Mouse (Mus musculus) limb, embryonic 12.5 days (tissue): ENCODE results near the gene Ppp2r2d. TPM values are rescaled to one million over a fixed set of nuclear protein-coding genes. Genes with fewer than 3 reads are reported as not detected.

Experiments used
- ATAC-seq: fragments of 200-750 bp; cut with Nextera tagmentation; 2 replicates; pipeline ENCODE4 v1.8.0; 2017; ENCODE audit warnings: low read depth, moderate TSS enrichment; ENCODE audit not compliant: insufficient number of reproducible peaks, insufficient read depth, low FRiP score, low TSS enrichment
- H3K27ac ChIP-seq: fragments of 300-500 bp; sonication (generic); 2 replicates; pipeline ENCODE4 v1.5.1; 2016; ENCODE audit warnings: mild to moderate bottlenecking, moderate library complexity
- H3K27me3 ChIP-seq: fragments of 300-500 bp; sonication (generic); 2 replicates; pipeline ENCODE4 v1.6.1; 2016; ENCODE audit warnings: mild to moderate bottlenecking, moderate library complexity
- H3K36me3 ChIP-seq: fragments of 300-500 bp; sonication (generic); 2 replicates; pipeline ENCODE4 v1.6.1; 2016; ENCODE audit warnings: mild to moderate bottlenecking, moderate library complexity
- H3K4me1 ChIP-seq: fragments of 300-500 bp; sonication (generic); replicated peaks from 2 replicates; pipeline ENCODE4 v1.6.1; 2016
- H3K4me2 ChIP-seq: fragments of 300-500 bp; sonication (generic); 2 replicates; pipeline ENCODE4 v1.6.1; 2016; ENCODE audit warnings: mild to moderate bottlenecking, moderate library complexity
- H3K4me3 ChIP-seq: fragments of 300-500 bp; sonication (generic); replicated peaks from 2 replicates; pipeline ENCODE4 v1.5.1; 2016; ENCODE audit warnings: mild to moderate bottlenecking
- H3K9ac ChIP-seq: fragments of 300-500 bp; sonication (generic); replicated peaks from 2 replicates; pipeline ENCODE4 v1.6.1; 2016; ENCODE audit warnings: mild to moderate bottlenecking, moderate library complexity
- H3K9me3 ChIP-seq: fragments of 300-500 bp; sonication (generic); 2 replicates; pipeline ENCODE4 v1.6.1; 2016; ENCODE audit warnings: mild to moderate bottlenecking, moderate library complexity
- WGBS: fragments of 180-500 bp; shearing (Covaris S2); methylation state at CpG from one replicate; pipeline ENCODE4 v1.1.7; 2016; 5-methylcytosine and 5-hydroxymethylcytosine counted together
- polyA plus RNA-seq: library from polyadenylated mRNA; unstranded; fragments of >200 nt; fragmentation: Nextera tagmentation; extraction: Ambion mirVana; gene quantifications from 2 replicates; pipeline ENCODE4 v1.2.1, GENCODE M21; 2016

The Ppp2r2d gene
- polyA plus RNA-seq, 1 experiment from 2014 or later = 51.1 TPM

DNA sequence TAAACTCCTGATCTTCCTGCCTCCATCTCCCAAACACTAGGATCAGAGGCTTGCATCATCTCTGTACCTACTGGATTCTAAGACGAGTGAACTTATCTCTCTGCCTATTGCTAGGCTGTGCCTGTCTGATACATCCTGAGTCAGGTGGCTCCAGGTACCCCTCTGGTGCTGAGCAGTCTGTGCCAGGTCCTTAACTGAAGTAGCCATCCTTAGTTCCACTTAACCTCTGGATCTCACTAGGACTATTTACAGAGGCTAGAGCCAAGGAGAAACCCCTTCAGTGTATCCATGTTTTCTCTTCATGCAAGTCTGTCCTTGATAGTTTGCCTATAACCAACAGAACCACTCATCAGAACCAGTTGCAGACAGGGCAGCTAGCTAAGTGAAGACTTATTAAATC is 60.6 kb downstream of the Ppp2r2d start:
- H3K4me3 ChIP-seq = peak overlapping the region; percentile 23; the same call in 1 of the 2 replicates
- peaks cover 4% of the 10 kb centered on the region; the same call in 1 of the 2 replicates for H3K36me3 ChIP-seq
- no peak for ATAC-seq
- H3K27ac ChIP-seq = 0 out of 2 replicates have a peak overlapping the region, but pooled peaks have one; percentile 4
- WGBS = 89% methylated on average over 1 of the region's 1 CpGs
- H3K4me2 ChIP-seq = peak overlapping the region; percentile 66
- 0 out of 2 replicates have a peak overlapping the region, but pooled peaks have one; percentile 18 for H3K9ac ChIP-seq
- H3K4me1 ChIP-seq = peaks cover 33% of the 10 kb centered on the region
- no peaks in the 10 kb centered on the region for H3K9me3 ChIP-seq
- H3K27me3 ChIP-seq = no peaks in the 10 kb centered on the region

DNA sequence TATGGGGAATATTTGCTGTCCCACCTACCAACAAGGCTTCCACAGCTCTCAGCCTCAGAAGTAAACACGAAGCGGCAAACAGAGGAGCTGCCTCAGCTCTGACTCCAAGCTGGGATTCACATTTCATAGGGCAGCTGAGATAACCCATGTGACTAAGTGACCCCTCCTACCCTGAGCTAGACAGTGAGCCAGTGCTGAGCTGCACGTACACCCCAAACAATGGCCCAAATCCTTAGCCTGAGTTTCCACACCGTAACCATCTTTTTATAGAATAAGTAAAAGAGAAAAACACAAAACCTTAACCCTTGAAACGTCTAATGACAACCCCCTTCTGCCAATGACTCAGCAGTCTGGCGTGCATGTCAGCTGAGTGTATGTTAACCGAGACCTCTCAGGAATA is 61.2 kb downstream of the Ppp2r2d start:
- H3K4me3 ChIP-seq = peak overlapping the region; percentile 23
- 17% methylated on average over 7 of the region's 7 CpGs for WGBS
- H3K9ac ChIP-seq = no peak overlapping the region
- peak overlapping the region; percentile 66 for H3K4me2 ChIP-seq
- H3K9me3 ChIP-seq = no peaks in the 10 kb centered on the region
- ATAC-seq = no peak
- H3K36me3 ChIP-seq = peaks cover 4% of the 10 kb centered on the region; the same call in 1 of the 2 replicates
- H3K27me3 ChIP-seq = no peaks in the 10 kb centered on the region
- peak overlapping the region; percentile 4; the same call in 1 of the 2 replicates for H3K27ac ChIP-seq
- peaks cover 33% of the 10 kb centered on the region for H3K4me1 ChIP-seq

DNA sequence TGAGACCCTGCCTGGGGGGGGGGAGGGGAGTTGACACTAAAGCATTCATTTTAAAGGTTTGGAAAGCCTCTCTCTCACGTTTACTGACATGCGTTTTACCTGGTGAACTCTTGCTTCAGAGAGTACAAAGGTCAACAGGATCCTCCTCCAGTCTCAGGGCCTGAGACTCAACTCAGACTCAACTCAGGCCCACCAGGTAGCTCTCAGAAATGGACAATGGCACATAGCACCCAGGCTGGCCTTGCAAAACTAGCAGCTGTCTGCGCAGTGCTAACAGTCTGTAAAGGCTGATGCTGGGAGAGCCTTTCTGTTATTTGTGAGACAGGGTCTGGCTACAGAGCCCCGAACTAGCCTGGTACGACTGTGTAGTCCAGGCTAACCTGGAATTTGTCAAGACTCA is 62.1 kb downstream of the Ppp2r2d start:
- Histone ChIP-seq H3K4me3 (peak overlapping the region; percentile 80), H3K36me3 (peaks cover 4% of the 10 kb centered on the region; the same call in 1 of the 2 replicates), H3K9ac (peak overlapping the region; percentile 89; the same call in 1 of the 2 replicates), H3K27ac (0 out of 2 replicates have a peak overlapping the region, but pooled peaks have one; percentile 13), H3K4me1 (peaks cover 33% of the 10 kb centered on the region), H3K4me2 (peak overlapping the region; percentile 66), H3K9me3 (no peaks in the 10 kb centered on the region), H3K27me3 (no peaks in the 10 kb centered on the region)
- ATAC-seq = no peak
- WGBS = 59% methylated on average over 5 of the region's 5 CpGs

DNA sequence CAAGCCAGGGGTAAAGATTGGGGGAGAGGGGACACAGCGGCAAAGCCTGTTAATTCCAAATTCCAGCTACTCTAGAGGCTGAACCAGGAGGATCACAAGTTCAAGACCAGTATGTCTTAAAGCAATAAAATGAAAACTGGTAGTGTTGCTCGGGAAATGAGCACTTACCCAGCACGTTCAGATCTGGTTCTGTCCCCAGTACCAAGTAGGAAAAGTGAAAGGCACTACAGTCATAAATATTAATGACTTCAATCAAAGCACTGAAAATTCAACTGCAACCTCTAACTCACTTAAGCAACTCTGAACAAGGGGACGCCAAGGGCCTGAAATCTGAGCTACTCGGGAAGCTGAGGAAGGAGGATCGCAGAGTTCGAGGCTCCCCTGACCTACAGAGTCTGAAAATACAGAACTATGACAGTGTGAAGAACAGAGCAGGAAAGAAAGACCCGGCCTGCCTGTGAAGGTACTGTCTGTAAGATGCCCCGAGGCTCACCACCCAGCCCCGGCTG is 62.9 kb downstream of the Ppp2r2d start:
- 3% methylated on average over 10 of the region's 10 CpGs for WGBS
- Histone ChIP-seq H3K36me3 (peaks cover 4% of the 10 kb centered on the region; the same call in 1 of the 2 replicates), H3K4me3 (peak overlapping the region; percentile 80), H3K27me3 (no peaks in the 10 kb centered on the region), H3K9ac (peak overlapping the region; percentile 89), H3K9me3 (no peaks in the 10 kb centered on the region), H3K4me2 (peak overlapping the region; percentile 66), H3K4me1 (peaks cover 33% of the 10 kb centered on the region), H3K27ac (peak overlapping the region; percentile 89)
- ATAC-seq = no peak

DNA sequence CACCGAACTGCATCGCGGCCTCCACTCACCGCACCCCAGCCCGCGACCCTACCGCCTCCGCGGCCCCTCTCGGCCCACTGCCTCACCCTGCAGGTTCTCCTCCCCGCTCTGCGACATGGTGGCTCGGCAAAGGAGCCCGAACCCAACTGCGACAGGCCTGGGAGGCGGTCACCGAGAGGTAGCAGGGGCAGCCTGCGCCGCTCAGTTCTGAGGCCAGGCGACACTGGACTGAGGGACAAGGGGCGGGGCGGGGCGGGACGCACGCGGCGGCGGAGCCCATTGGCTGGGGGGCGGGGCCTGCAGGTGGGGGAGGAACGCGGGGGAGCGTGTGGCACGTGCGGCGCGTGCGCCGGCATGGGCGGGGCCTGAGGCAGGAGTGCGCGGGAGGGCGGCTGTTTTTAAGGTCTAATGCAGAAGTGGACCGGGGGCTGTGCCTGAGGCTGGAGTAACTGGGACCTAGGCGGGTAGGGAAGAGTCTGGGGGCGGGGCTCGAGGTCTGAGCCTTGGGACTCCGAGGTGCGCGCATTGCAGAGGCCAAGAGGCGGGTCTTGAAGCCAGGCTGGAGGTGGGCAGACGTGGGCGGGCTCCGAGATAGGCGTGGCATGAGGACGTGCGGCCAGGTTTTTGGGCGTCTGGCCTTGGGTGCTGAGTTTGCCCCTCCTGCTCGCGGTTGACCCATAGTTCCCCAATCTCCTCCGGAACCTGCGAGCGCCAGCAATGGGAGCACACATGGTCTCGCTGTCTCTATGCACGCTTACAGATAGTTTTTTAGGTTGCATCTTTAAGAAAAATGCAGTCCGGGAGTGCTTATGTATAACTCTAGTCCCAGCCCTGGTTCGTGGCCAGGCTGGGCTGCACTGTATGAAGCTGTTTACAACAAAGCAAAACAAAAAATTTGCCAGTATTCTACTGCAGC is 63.7 kb downstream of the Ppp2r2d start, which contains the start of gene Bnip3:
Bnip3 (minus strand) TSS at position 243 of the 916 bp plus-strand sequence.
- Histone ChIP-seq H3K9me3 (no peaks in the 10 kb centered on the region), H3K4me2 (peak within 1 kb of the TSS; percentile 66), H3K4me3 (peak within 1 kb of the TSS; percentile 80), H3K4me1 (peaks cover 33% of the 10 kb centered on the region), H3K27me3 (no peaks in the 10 kb centered on the region), H3K36me3 (peaks cover 4% of the 10 kb centered on the region; the same call in 1 of the 2 replicates), H3K9ac (peak within 1 kb of the TSS; percentile 89), H3K27ac (peak within 1 kb of the TSS; percentile 89)
- WGBS = 1% methylated on average over 66 of the region's 66 CpGs
- peak; percentile 94 for ATAC-seq

DNA sequence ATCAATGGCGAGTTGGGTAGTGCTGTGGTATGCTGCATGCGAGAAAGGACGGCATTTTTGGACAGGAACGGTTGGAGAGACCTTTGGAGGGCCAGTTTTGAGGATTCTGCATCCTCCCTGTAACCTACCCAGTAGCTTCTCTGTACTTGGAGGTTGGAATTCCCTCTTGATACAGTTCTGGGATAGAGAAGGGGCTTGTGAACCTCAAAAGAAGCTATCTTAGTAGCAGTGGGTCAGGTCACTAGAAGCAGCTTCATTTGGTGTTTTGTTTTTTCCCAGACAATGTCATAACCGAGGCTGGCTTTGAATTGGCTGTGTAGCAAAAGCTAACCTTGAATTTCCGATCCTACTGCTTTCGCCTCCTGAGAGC is 64.3 kb downstream of the Ppp2r2d start:
- 21% methylated on average over 7 of the region's 7 CpGs for WGBS
- Histone ChIP-seq H3K4me1 (peaks cover 33% of the 10 kb centered on the region), H3K9ac (peak overlapping the region; percentile 56), H3K27ac (peak overlapping the region; percentile 89), H3K36me3 (peaks cover 4% of the 10 kb centered on the region; the same call in 1 of the 2 replicates), H3K27me3 (no peaks in the 10 kb centered on the region), H3K4me3 (peak overlapping the region; percentile 80), H3K9me3 (no peaks in the 10 kb centered on the region), H3K4me2 (peak overlapping the region; percentile 66)
- ATAC-seq = no peak

DNA sequence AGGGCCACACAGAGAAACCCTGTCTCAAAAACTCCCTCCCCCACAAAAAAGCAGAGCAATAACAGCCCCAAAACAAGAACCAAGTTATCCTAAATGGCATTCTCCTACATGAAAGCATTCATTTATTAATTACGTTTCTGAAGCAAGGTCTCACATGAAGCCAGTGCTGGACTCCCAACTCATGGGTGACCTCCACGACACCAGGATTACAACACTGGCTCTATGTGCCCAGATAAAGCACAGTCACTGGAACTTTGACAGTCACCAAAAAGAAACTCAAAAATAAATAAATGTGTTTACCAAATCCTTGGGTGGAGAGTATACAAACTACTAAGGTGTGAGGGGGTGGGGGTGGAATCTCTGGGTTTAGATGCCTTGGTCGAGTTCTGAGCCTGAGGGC is 67.7 kb downstream of the Ppp2r2d start:
- WGBS = 71% methylated on average over 3 of the region's 3 CpGs
- no peak overlapping the region for H3K4me2 ChIP-seq
- H3K9me3 ChIP-seq = no peaks in the 10 kb centered on the region
- no peak overlapping the region for H3K9ac ChIP-seq
- H3K27me3 ChIP-seq = no peaks in the 10 kb centered on the region
- peaks cover 8% of the 10 kb centered on the region for H3K4me1 ChIP-seq
- H3K4me3 ChIP-seq = no peak overlapping the region
- H3K27ac ChIP-seq = no peak overlapping the region
- H3K36me3 ChIP-seq = no peaks in the 10 kb centered on the region
- ATAC-seq = no peak

DNA sequence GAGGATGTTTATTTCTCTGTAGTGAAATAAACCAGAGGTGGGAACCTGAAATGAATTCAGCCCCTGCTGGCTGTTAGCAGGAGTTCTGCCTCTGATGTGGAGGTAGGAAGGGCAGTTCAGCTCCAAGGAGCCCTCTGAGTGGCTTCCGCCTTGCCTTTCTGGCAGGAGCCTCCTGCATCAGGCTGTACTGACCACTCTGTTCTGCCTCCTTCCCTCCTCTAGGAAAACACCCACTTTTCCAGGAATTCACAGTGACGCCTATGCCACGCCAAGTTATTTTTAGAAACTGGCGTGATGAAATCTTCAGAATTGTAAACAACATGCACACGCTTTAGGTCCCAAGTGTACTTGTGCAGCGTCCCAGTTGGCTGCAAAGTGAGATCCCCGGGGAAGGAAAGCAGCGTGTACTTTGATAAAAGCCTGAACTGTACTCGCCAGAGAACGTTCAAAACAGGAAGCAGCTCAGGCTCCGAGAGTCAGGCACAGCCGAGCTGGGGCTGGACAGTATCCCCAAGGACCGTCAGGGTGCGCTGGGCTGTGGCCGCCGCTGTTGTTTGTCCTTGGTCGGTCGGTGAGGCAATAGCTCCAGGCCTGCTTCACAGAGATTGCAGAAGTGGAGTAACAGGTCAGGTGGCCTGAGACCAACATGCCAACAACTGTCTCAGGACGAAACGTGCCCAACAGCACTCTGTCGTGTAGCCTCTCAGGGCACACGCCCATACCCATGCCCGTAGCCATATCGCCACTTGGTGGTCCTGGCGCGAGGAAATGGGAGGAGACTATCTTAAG is 73.5 kb downstream of the Ppp2r2d start:
- Histone ChIP-seq H3K27ac (peak overlapping the region; percentile 56), H3K36me3 (no peaks in the 10 kb centered on the region), H3K4me3 (peak overlapping the region; percentile 39), H3K9me3 (no peaks in the 10 kb centered on the region), H3K9ac (peak overlapping the region; percentile 47), H3K27me3 (no peaks in the 10 kb centered on the region), H3K4me1 (peaks cover 11% of the 10 kb centered on the region), H3K4me2 (peak overlapping the region; percentile 81)
- 4% methylated on average over 26 of the region's 26 CpGs for WGBS
- peak; percentile 55; the same call in 1 of the 2 replicates for ATAC-seq

DNA sequence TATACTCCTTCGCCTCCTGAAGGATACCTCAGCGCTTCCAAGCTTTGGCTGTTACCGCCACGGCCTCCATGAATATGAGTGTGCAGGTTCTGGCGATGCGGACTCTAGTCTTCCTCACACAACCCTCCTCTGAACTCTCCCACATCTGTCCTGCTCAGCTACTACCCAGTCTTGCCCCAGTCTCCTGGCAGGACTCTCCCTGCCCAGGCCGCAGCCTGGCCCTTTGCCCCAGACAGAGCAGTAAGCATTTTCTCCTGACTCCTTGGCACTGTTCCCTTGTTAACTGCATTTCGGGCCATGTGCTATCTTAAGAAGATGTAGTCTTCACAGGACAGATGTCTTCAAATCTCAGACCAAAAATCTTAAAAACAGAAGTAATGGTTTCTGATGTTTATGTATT is 75.7 kb downstream of the Ppp2r2d start:
- Histone ChIP-seq H3K27me3 (no peaks in the 10 kb centered on the region; the same call in 1 of the 2 replicates), H3K4me2 (no peak overlapping the region), H3K27ac (no peak overlapping the region), H3K4me1 (peaks cover 11% of the 10 kb centered on the region), H3K36me3 (no peaks in the 10 kb centered on the region), H3K4me3 (no peak overlapping the region), H3K9ac (no peak overlapping the region), H3K9me3 (no peaks in the 10 kb centered on the region)
- ATAC-seq = no peak
- 95% methylated on average over 8 of the region's 8 CpGs for WGBS

DNA sequence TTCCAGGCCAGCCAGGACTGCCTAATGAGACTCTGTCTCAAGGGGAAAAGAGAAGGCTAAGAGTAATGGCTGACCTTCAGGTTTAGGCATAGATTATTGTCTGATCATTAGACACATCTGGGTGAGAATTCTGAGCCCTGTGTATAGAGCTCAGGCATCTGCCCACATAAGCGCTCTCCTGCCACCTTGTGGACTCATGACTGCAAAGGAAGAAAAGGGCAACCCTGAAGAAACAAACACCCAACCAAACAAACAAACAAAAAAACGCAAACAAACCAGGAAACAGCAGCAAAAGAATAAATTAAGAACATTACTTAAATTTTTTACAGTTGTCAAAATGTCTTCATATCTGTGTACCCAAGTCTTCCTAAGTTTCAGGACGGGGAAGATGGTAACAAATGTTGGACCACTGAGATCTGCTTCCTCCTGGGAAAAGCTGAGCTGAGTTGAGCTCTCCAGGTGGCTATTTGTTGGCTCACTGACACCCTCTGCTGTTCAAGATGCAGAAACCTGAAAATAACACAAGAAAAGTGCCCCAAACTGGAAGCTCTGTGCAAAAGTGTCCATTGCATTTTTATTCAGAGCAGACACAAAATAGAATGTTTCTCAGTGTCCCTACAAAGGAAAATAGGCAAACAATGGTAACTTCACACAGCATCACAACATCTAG is 78.0 kb downstream of the Ppp2r2d start:
- Histone ChIP-seq H3K27ac (no peak overlapping the region), H3K4me3 (no peak overlapping the region), H3K27me3 (no peaks in the 10 kb centered on the region; the same call in 1 of the 2 replicates), H3K9me3 (no peaks in the 10 kb centered on the region), H3K4me1 (peaks cover 10% of the 10 kb centered on the region), H3K36me3 (no peaks in the 10 kb centered on the region), H3K9ac (no peak overlapping the region), H3K4me2 (no peak overlapping the region)
- ATAC-seq = no peak
- 6% methylated on average over 3 of the region's 3 CpGs for WGBS
